Mouse (Mus musculus) kidney, embryonic 14.5 days (tissue): ENCODE measurements around the gene Rbms3. TPM values are rescaled to one million over a fixed set of nuclear protein-coding genes. Genes with fewer than 3 reads are reported as not detected.

ENCODE experiments used
- ATAC-seq: fragments of 200-750 bp; cut with Nextera tagmentation; 2 replicates; pipeline ENCODE4 v1.8.0; 2017; ENCODE audit warnings: moderate number of reproducible peaks, mild to moderate bottlenecking, moderate TSS enrichment, moderate library complexity; ENCODE audit not compliant: low FRiP score, low TSS enrichment
- H3K27ac ChIP-seq: fragments of 300-500 bp; sonication (generic); 2 replicates; pipeline ENCODE4 v1.5.1; 2014; ENCODE audit warnings: low read depth, mild to moderate bottlenecking, low read length, moderate library complexity, mixed read lengths
- H3K27me3 ChIP-seq: fragments of 300-500 bp; sonication (generic); 2 replicates; pipeline ENCODE4 v1.6.1; 2014; ENCODE audit warnings: mild to moderate bottlenecking, low read length; ENCODE audit not compliant: control insufficient read depth, insufficient read depth
- H3K36me3 ChIP-seq: fragments of 300-500 bp; sonication (generic); 2 replicates; pipeline ENCODE4 v1.6.1; 2014; ENCODE audit warnings: low read length, mixed read lengths; ENCODE audit not compliant: control insufficient read depth, insufficient read depth
- H3K4me1 ChIP-seq: fragments of 300-500 bp; sonication (generic); 2 replicates; pipeline ENCODE4 v1.6.1; 2014; ENCODE audit warnings: low read length, mixed read lengths; ENCODE audit not compliant: control insufficient read depth, insufficient read depth
- H3K4me2 ChIP-seq: fragments of 300-500 bp; sonication (generic); replicated peaks from 2 replicates; pipeline ENCODE4 v1.6.1; 2014; ENCODE audit warnings: low read depth, mild to moderate bottlenecking, low read length
- H3K4me3 ChIP-seq: fragments of 300-500 bp; sonication (generic); 2 replicates; pipeline ENCODE4 v1.5.1; 2014; ENCODE audit warnings: mild to moderate bottlenecking, low read length
- H3K9ac ChIP-seq: fragments of 300-500 bp; sonication (generic); 2 replicates; pipeline ENCODE4 v1.6.1; 2014; ENCODE audit warnings: low read depth, mild to moderate bottlenecking, low read length, moderate library complexity
- H3K9me3 ChIP-seq: fragments of 300-500 bp; sonication (generic); 2 replicates; pipeline ENCODE4 v1.6.1; 2016; ENCODE audit warnings: low read length; ENCODE audit not compliant: control insufficient read depth
- WGBS: fragments of 180-500 bp; shearing (Covaris S2); extraction: QIAGEN DNeasy Blood & Tissue Kit; methylation state at CpG from one replicate; pipeline ENCODE4 v1.1.7; 2014; 5-methylcytosine and 5-hydroxymethylcytosine counted together
- polyA plus RNA-seq: library from polyadenylated mRNA; unstranded; fragments of >200 nt; fragmentation: Nextera tagmentation; extraction: Ambion mirVana; gene quantifications from 2 replicates; pipeline ENCODE4 v1.2.1, GENCODE M21; 2014

Rbms3 gene
- polyA plus RNA-seq, 1 experiment from 2014 or later, result 73.4 TPM

DNA sequence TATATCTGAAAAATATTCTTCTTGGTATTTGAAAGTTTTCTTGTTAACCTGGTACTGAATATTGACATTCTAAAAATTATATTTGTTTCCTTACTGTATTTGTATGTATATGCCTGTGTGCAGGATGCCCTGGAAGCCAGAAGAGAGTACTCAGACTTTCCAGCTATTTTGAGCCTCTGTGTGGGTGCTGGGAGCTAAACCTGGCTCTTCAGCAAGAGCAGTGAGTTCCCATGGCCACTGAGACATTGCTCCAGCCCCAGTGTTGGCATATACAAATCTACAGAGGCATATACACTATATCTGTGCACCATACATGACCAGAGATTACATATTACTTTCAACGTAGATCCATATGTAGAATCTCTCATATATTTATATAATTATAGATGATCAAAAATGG, 581.1 kb downstream of the Rbms3 start:
- Histone ChIP-seq H3K36me3 (no peaks in the 10 kb centered on the region), H3K9me3 (no peaks in the 10 kb centered on the region; the same call in 1 of the 2 replicates), H3K9ac (no peak overlapping the region), H3K4me3 (no peak overlapping the region), H3K27ac (no peak overlapping the region), H3K4me2 (no peak overlapping the region), H3K4me1 (no peaks in the 10 kb centered on the region), H3K27me3 (no peaks in the 10 kb centered on the region)
- no peak for ATAC-seq
- WGBS, result 98% methylated on average over 1 of the region's 1 CpGs

DNA sequence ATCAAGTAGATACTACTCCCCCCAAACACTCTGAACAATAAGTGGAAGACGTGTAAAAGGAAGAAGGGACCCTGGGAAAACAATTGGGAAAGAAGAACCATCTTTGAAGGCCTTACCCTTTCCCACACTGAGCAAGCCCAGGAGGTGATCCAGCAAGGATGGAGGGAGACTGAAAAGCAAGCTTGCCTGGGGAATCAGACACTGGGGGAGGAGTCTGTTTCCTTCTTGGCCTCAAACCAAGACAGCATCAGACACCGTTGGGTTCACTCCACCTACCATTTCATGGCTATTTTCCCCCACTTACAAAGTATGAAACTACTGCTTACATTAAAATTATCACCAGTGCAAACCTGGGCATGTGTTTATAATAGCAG, 587.7 kb downstream of the Rbms3 start:
- no peak overlapping the region for H3K9ac ChIP-seq
- no peak overlapping the region for H3K27ac ChIP-seq
- H3K27me3 ChIP-seq, result no peaks in the 10 kb centered on the region
- H3K4me1 ChIP-seq, result no peaks in the 10 kb centered on the region
- ATAC-seq, result no peak
- H3K9me3 ChIP-seq, result no peaks in the 10 kb centered on the region
- H3K4me3 ChIP-seq, result no peak overlapping the region
- 56% methylated on average over 2 of the region's 2 CpGs for WGBS
- no peaks in the 10 kb centered on the region for H3K36me3 ChIP-seq
- no peak overlapping the region for H3K4me2 ChIP-seq

DNA sequence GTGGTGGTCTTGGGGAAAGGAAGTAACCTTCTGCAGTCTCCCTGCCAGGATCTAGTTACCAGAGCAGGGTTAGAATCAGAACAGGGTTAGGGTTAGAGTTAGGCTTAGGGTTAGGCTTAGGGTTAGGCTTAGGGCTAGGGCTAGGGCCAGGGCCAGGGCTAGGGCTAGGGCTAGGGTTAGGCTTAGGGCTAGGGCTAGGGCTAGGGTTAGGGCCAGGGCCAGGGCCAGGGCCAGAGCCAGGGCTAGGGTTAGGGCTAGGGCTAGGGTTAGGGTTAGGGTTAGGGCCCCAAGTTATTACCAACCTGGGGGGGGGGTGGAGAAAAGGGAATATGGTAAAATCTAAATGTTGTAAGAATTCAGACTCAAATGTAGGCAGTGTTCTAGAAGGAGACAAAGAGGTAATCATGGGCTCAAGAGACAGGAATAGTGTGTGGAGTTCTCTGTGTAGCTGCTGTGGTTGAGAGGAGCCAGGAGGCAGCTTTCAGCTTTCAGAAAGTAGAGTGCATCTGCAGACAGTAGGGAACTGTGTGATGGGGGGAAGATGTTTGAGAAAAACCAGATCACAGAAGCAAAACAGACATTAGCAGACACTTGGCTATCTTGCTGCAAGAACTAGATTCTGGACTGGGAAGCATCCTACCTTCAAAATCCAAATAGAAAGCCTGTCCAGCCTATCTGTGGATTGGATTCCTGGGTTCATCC, 588.3 kb downstream of the Rbms3 start:
- Histone ChIP-seq H3K4me1 (no peaks in the 10 kb centered on the region), H3K27me3 (no peaks in the 10 kb centered on the region), H3K27ac (no peak overlapping the region), H3K4me2 (no peak overlapping the region), H3K36me3 (no peaks in the 10 kb centered on the region), H3K9me3 (no peaks in the 10 kb centered on the region), H3K9ac (no peak overlapping the region), H3K4me3 (no peak overlapping the region)
- ATAC-seq, result no peak

DNA sequence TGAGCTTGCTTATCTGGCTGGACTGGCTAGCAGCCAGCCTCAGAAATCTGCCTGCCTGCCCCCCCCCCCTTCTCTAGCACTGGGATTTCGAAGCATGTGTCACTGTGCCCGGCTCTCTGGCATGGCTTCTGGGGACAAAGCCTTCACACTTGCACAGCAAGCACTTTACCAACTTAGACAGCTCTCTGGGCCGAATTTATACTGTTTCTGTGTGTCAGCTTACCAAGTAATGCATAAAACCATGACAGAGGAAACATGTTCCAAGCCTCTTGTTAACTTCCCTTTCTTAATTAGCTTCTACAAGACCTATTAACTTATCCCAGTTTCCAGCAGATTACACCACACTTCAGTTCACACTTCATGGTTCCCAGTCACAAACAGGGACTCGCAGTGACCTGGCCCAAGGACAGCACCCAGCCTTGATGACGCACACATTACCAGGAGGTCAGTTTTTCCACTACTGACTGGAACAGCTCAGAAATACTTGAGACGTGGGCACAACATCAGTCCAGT, 589.7 kb downstream of the Rbms3 start:
- H3K4me1 ChIP-seq, result no peaks in the 10 kb centered on the region
- H3K4me2 ChIP-seq, result no peak overlapping the region
- no peaks in the 10 kb centered on the region for H3K27me3 ChIP-seq
- H3K4me3 ChIP-seq, result no peak overlapping the region
- H3K27ac ChIP-seq, result no peak overlapping the region
- no peaks in the 10 kb centered on the region for H3K9me3 ChIP-seq
- no peak for ATAC-seq
- H3K9ac ChIP-seq, result no peak overlapping the region
- WGBS, result 61% methylated on average over 6 of the region's 6 CpGs
- H3K36me3 ChIP-seq, result no peaks in the 10 kb centered on the region

DNA sequence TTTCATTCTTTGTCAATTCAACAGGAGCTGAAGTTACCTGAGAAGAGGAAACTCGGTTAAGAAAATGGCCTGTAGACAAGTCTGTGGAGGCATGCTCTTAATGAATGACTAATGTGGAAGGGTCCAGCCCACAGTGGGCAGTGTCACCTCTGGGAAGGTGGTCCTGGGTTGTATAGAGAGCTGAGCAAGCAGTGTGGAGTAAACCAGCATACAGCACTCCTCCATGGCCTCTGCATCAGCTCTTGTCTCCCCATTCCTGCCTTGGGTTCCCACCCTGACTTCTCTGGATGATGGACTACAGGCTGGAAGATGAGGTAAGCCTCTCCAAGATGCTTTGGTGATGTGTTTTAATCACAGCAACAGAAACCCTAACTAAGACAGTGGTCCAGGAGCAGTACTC, 597.0 kb downstream of the Rbms3 start:
- Histone ChIP-seq H3K9me3 (no peaks in the 10 kb centered on the region), H3K4me3 (no peak overlapping the region), H3K27ac (no peak overlapping the region), H3K27me3 (no peaks in the 10 kb centered on the region), H3K36me3 (no peaks in the 10 kb centered on the region), H3K9ac (no peak overlapping the region), H3K4me1 (peaks cover 18% of the 10 kb centered on the region), H3K4me2 (no peak overlapping the region)
- WGBS, result 80% methylated on average over 1 of the region's 1 CpGs
- no peak for ATAC-seq

DNA sequence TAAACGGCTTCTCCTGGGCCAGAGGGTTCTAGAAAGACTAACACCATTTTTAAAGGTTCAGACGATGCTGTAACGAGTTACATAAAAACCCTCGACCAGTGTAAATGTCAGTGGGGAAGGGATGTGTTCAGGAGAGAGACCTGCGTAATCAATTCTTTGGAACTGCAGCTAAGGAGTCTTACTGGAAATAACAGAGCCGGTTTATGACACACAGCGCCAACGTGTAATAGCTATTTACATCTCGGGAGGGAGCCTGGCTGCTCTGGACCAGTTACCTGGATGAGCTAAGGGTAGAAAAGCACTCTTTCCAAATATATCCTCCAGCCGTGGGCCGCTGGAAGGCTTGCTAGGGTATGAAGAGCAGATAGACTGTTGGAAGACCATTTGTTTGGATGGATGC, 598.5 kb downstream of the Rbms3 start:
- peak overlapping the region; percentile 73; the same call in 1 of the 2 replicates for H3K27ac ChIP-seq
- H3K27me3 ChIP-seq, result no peaks in the 10 kb centered on the region
- no peak overlapping the region for H3K9ac ChIP-seq
- no peak overlapping the region for H3K4me3 ChIP-seq
- ATAC-seq, result 0 out of 2 replicates have a peak, but pooled peaks have one; percentile 12
- H3K4me2 ChIP-seq, result peak overlapping the region; percentile 17; the same call in 1 of the 2 replicates
- no peaks in the 10 kb centered on the region for H3K36me3 ChIP-seq
- H3K9me3 ChIP-seq, result no peaks in the 10 kb centered on the region
- H3K4me1 ChIP-seq, result peaks cover 18% of the 10 kb centered on the region
- 32% methylated on average over 11 of the region's 11 CpGs for WGBS

DNA sequence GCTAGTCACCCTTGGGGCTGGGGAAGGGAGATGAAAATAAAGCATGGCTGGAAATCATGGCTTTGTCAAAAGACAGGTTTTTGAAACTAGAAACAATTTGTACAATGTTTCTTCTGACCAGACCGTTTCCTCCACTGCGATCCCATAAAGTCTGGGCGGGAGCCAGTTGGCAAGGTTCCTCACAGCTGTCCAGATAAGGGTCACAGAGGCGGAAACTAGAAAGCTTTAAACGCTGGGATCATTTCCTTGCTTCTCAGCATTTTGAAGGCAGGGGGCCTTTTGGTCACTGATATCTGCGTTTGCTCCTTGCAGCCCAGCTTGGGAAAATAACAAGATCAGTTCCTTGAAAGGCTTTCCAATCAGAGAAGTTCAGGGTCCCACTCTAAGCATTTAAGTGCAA, 598.9 kb downstream of the Rbms3 start:
- no peaks in the 10 kb centered on the region for H3K27me3 ChIP-seq
- WGBS, result 5% methylated on average over 6 of the region's 6 CpGs
- no peaks in the 10 kb centered on the region for H3K9me3 ChIP-seq
- H3K27ac ChIP-seq, result peak overlapping the region; percentile 73; the same call in 1 of the 2 replicates
- H3K4me3 ChIP-seq, result no peak overlapping the region
- ATAC-seq, result peak; percentile 71; the same call in 1 of the 2 replicates
- no peak overlapping the region for H3K9ac ChIP-seq
- peak overlapping the region; percentile 17; the same call in 1 of the 2 replicates for H3K4me2 ChIP-seq
- no peaks in the 10 kb centered on the region for H3K36me3 ChIP-seq
- H3K4me1 ChIP-seq, result peaks cover 18% of the 10 kb centered on the region

DNA sequence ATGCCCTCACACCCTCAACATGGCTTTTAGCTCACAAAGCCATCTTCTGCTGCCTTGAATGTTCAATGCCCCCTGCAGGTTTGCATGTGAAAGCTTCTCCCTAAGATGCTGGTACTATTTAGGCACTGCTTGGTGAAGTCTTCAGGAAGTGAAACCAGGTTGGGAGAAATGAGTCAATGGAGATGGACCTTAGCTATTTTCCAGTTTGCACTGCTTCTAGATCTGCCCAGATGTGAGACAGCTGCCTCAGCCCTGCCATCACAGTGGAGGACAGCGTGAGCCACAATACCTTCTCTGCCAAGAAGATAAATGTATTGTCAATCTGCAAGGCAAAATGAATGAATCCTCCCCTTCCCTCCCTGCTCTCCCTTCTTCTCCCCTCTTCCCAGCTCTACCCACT, 599.8 kb downstream of the Rbms3 start:
- Histone ChIP-seq H3K4me1 (peaks cover 18% of the 10 kb centered on the region), H3K9me3 (no peaks in the 10 kb centered on the region), H3K4me2 (no peak overlapping the region), H3K27me3 (no peaks in the 10 kb centered on the region), H3K4me3 (no peak overlapping the region), H3K36me3 (no peaks in the 10 kb centered on the region), H3K9ac (no peak overlapping the region), H3K27ac (peak overlapping the region; percentile 59; the same call in 1 of the 2 replicates)
- ATAC-seq, result no peak
- 57% methylated on average over 1 of the region's 1 CpGs for WGBS

DNA sequence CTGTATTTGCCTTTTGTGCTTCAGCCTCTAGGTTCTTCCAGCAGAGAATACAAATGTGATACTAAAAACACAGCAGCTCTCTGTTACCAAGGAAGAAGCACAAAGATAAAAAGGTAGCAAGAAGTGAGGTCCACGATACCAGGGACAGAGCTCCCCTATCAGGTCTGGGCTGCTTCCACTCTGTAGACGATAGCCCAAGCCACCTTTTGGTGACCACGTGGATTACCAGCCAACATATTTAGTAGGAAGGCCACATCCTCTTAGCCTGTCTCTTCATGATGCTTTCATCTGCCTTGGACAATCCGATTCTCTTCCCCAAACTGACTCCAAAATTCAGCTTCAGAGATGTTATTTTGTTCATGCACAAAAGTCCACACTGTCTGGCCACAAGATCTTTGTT, 601.1 kb downstream of the Rbms3 start:
- no peak for ATAC-seq
- Histone ChIP-seq H3K4me3 (no peak overlapping the region), H3K9me3 (no peaks in the 10 kb centered on the region), H3K4me1 (peaks cover 18% of the 10 kb centered on the region), H3K27me3 (no peaks in the 10 kb centered on the region), H3K27ac (no peak overlapping the region), H3K9ac (no peak overlapping the region), H3K4me2 (no peak overlapping the region), H3K36me3 (no peaks in the 10 kb centered on the region)
- 90% methylated on average over 4 of the region's 4 CpGs for WGBS
